In the genomic region with DNA sequence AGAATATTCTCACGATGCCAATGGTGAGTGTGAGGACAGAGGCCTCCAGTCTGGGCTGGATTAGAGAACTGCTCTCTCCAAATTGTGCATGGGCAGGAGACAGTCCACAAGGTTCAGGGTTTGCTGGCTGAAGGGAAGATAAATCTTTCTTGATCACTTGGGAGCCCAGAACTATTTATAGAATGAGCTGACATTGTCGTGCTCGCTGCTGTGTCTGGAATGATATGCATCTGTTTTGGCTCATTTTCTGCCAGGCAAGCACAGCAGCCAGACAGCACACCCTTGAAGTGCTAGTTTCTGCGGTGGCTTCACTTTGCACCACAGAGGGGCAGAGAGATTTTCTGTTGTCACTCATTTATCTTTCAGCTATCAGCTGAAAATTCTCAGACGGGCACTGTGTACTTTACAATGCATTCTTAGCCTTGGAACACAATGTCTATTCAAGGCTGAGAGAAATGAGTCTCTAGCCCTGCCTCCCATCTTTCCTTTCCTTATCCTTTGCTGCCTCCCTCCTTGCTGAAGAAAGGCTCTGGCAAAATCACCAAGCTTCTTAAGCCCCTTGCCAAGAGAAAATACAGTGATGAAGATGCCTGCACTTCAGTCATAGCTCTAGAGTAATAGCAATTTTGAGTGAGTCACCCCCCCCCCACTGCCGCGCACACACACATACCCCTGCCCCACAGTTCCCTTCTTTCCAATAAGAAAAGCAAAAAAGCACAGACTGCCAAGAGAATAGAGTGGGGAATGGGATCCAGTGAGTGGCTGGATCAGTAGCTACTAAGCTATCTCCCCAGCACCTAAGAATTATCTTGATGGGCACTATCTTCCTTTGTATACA, we compare ENCODE assay signal across 9 mouse cellular contexts.
DNase-seq lines count a peak whose midpoint lies in the region; ATAC-seq and TF ChIP-seq lines count a peak whose summit lies in the region.
"Had no signal": no experiment of that assay in that cellular context is flagged by ENCODE, and none has a peak within 500 bp of the region (broad histone marks: within the 10 kb centered on the region; RNA-seq: fewer than 3 reads in every experiment).

No protein-coding gene starts in this region.

- DNase-seq in adrenal gland, adult 2 months: peak; percentile 42
- DNase-seq in adrenal gland, adult 18-20 months (ENCODE audit: low spot score in 2 of 2): no peak
- DNase-seq in right cerebral cortex, postnatal 4 days: peak; percentile 14
- no peak for DNase-seq in right cerebral cortex, adult 18-20 months
- DNase-seq in limb, embryonic 14.5 days (ENCODE audit: low spot score): peak; percentile 5
- no peak for DNase-seq in cerebellum, postnatal 10 days
- DNase-seq in frontal cortex, postnatal 14 days (ENCODE audit: low spot score in 2 of 2): no peak

- H3K4me1 ChIP-seq in limb, embryonic 14.5 days (ENCODE audit: control insufficient read depth, insufficient read depth, low read length): no peaks in the 10 kb centered on the region
- peaks cover 4% of the 10 kb centered on the region for H3K4me1 ChIP-seq in stomach, embryonic 15.5 days
- H3K4me1 ChIP-seq: liver, embryonic 15.5 days had no signal

- H3K36me3 ChIP-seq in limb, embryonic 14.5 days (ENCODE audit: control insufficient read depth, insufficient read depth, low read length): peaks cover 3% of the 10 kb centered on the region; the same call in 1 of the 2 replicates
- H3K36me3 ChIP-seq in stomach, embryonic 15.5 days: no peaks in the 10 kb centered on the region
- H3K36me3 ChIP-seq: liver, embryonic 15.5 days had no signal

- no peak overlapping the region for H3K9ac ChIP-seq in limb, embryonic 14.5 days (ENCODE audit: low read depth, low read length, severe bottlenecking)
- H3K9ac ChIP-seq in stomach, embryonic 15.5 days: no peak overlapping the region
- H3K9ac ChIP-seq: liver, embryonic 15.5 days had no signal

- H3K4me3 ChIP-seq in limb, embryonic 14.5 days (replicated peaks; ENCODE audit: low read length): no peak overlapping the region
- H3K4me3 ChIP-seq in stomach, embryonic 15.5 days (replicated peaks): no peak overlapping the region
- H3K4me3 ChIP-seq: liver, embryonic 15.5 days had no signal

- H3K4me2 ChIP-seq in limb, embryonic 14.5 days (replicated peaks; ENCODE audit: low read depth, low read length, severe bottlenecking): no peak overlapping the region
- H3K4me2 ChIP-seq in stomach, embryonic 15.5 days: no peak overlapping the region
- H3K4me2 ChIP-seq: liver, embryonic 15.5 days had no signal

- peak; percentile 37; the same call in 1 of the 2 replicates for ATAC-seq in limb, embryonic 14.5 days (ENCODE audit: low FRiP score, low read depth)
- ATAC-seq in stomach, embryonic 15.5 days (ENCODE audit: insufficient read depth, low FRiP score, low read depth): peak; percentile 58; the same call in 1 of the 2 replicates

- no peaks in the 10 kb centered on the region for H3K9me3 ChIP-seq in limb, embryonic 14.5 days (ENCODE audit: control insufficient read depth, low read length)
- H3K9me3 ChIP-seq in stomach, embryonic 15.5 days: no peaks in the 10 kb centered on the region
- H3K9me3 ChIP-seq: liver, embryonic 15.5 days had no signal

- 61% methylated on average over 7 of the region's 7 CpGs for WGBS in limb, embryonic 14.5 days
- 31% methylated on average over 7 of the region's 7 CpGs for WGBS in stomach, embryonic 15.5 days

- H3K27ac ChIP-seq in limb, embryonic 14.5 days (replicated peaks; ENCODE audit: low read depth, low read length): no peak overlapping the region
- peak overlapping the region; percentile 61 for H3K27ac ChIP-seq in stomach, embryonic 15.5 days
- H3K27ac ChIP-seq: liver, embryonic 15.5 days had no signal

- H3K27me3 ChIP-seq in limb, embryonic 14.5 days (ENCODE audit: control insufficient read depth, insufficient read depth, low read length): no peaks in the 10 kb centered on the region
- H3K27me3 ChIP-seq in stomach, embryonic 15.5 days (replicated peaks): no peaks in the 10 kb centered on the region
- H3K27me3 ChIP-seq: liver, embryonic 15.5 days had no signal

- no peak for TF ChIP-seq POLR2A in limb, embryonic 14.5 days (IDR thresholded peaks at IDR 0.05; ENCODE audit: borderline replicate concordance, extremely low read depth, insufficient read depth, insufficient read length)

Comparison
In these comparisons a context has a peak if more than half of its experiments do, and no peak if none do; other contexts are left out.
1. DNase-seq: peak in adrenal gland, adult 2 months (single experiment), right cerebral cortex, postnatal 4 days (single experiment) and limb, embryonic 14.5 days (single experiment); none in adrenal gland, adult 18-20 months (0 of 2), right cerebral cortex, adult 18-20 months (single experiment), cerebellum, postnatal 10 days (0 of 2) and frontal cortex, postnatal 14 days (0 of 2).